Mouse (Mus musculus): ENCODE results near the gene Cacna1c.

Cacna1c gene

DNA sequence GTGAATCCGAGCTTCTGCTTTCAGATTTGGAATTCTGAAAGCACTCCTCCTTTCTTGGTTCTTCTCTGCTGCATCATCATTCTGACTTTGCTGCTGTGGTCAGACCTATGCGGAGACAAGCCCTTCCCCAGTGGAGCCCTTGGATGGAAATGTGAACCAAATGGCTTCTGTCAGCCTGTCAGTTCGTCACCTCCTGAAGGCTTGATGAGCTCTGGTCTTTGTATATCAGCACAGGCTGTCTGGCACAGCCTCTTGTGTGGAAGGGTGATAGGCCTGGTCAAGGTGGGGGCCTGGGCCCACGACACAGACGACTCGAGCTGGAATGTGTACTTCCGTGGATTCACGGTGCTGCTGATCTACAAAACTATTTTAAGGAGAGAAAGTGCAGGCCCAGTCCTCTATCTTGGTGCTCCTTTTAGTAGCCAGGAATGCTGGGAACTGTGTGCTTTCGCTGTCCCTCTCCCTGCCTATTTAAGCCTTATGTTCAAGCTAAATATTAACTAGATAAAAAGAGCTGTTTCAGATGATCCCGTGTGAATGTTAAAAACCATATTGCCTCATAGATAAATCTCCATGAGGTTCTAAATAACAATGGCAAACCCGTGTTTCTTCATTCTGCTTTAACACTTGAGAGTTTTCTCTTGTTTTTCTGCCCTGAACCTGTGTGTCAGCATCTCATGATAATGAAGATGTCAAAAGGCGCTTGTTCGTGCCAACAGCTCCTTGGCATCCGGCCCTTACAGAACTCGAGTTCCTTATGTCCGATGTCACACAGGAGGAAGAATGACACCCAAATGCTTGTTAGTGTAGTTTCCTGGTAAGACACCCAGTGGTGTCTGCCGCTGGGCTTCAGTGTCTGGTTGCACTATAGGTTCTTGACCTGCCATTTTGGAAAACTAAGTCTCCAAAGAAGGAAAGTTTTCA, at the start of gene Cacna1c:
TSS of gene Cacna1c (minus strand) at position 37 of the 924 bp plus-strand sequence.
- no peak for DNase-seq (ENCODE audit: low spot score in 2 of 2)

GRCm38 (mm10) chr6:119240871-119241705, 44.9 kb upstream of the Cacna1c start:
- DNase-seq (ENCODE audit: low spot score in 2 of 2): no peak

DNA sequence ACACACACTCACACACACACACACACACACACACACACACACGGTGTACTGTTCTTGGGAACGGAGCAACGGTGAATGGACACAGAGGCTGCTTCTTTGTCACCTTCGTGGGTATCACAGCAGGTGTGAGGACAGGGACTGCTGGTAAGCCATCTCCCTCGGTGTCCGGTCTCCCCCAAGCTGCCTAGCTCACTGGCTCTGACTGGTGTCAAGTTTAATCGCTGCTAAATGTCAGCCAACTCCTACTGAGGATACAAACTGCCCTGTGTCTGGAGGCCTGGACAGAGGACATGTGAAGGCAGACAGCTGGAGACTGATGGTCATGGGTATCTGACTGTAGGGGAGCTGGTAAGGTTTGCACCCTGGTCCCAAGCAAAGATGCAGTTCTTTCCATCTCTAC, 44.0 kb upstream of the Cacna1c start:
- DNase-seq (ENCODE audit: low spot score in 2 of 2): no peak

DNA sequence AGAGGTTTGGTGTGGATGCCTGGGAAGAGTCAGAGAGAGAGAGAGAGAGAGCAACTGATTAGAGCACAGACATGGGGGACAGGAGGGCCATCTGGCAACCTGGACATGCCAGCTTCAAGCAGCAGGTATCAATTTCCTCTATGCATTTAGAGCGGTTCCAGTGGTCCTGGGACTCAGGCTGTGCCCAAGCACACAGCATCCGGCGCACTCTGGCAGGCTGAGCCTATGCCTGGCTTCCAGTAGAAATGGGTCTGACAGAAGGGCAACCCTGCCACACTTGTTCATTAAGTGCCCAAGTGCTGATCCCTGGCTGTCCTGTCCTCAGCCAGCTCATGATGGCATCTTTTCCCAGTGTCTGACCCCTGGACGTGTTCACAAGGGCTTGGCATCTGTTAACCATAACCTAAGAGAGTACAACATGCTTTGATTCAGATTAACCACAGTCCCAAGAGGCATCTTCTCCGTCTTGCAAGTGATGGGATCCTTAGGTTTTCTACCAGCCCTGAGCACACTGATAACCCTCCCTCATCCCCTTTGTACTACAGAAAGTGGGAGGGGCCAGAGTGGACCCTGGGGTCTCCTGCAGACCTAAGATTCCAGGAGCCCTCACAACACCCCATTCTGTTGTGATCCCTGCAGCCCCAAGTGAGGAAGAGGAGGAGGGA, 43.3 kb upstream of the Cacna1c start:
- DNase-seq (ENCODE audit: low spot score in 2 of 2): no peak

- no peak for DNase-seq (ENCODE audit: low spot score in 2 of 2)
Measured at GRCm38 (mm10) chr6:119237427-119237989, 41.3 kb upstream of the Cacna1c start.

DNA sequence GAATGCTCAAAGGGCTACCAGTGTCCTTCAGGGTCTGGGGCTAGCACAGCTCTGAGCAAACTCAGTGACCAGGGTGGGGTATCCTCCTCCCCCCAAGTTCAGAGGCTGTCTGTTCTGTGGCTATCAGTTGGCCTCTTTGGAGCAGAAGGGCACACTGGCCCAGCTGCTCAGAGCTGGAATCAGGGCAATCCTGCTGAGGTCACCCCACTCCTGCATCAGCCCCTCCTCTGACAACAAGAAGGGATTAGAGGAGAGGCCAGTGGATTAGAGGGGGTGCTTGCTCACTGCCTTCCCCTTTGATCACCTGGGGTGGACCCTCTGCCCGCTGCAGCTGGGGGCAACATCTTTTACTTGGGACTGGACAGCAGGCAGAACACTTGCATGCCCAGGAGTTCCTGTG, 40.0 kb upstream of the Cacna1c start, which contains the start of gene Cacna2d4:
TSS of gene Cacna2d4 (plus strand) at position 286 of the 400 bp plus-strand sequence.
- DNase-seq (ENCODE audit: low spot score in 2 of 2): no peak

DNA sequence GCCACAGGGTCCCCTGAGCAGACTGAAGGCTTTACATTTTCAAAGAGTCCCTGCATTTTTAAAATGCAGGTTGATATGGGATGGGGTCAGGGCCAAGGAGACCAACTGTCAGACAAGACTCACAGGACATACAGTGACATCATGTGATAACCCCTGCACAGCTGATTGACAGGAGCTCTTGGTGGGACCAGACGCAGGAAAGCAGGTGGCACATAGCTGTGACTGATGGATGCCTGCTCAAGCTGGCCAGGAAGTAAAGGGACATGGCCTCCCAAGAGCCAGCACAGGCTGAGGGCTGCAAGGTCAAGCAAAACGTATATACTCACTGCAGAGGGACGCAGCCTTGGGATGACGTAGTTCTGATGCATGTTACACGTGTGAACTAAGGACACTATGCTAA, 39.2 kb upstream of the Cacna1c start:
- DNase-seq (ENCODE audit: low spot score in 2 of 2): no peak

DNA sequence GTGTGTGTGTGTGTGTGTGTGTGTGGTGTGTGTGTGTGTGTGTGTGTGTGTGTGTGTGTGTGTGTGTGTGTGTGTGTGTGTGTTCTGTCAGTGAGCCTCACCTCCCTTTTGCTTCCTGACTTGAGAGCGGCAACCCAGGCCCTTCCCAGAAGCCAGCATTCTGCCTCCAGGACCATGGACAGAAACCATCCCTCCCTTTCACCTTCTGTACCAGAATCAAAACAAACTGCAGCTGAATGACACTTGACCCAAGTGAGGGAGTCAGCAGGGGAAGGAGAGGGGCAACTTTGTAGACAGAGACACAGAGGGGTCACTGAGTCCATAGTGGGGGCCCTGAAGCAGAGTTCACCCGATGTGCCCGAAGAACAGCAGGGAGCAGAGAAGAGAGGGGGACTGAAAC, 36.8 kb upstream of the Cacna1c start:
- DNase-seq (ENCODE audit: low spot score in 2 of 2): no peak

- DNase-seq (ENCODE audit: low spot score in 2 of 2): no peak
Measured at GRCm38 (mm10) chr6:119228861-119229603, 32.8 kb upstream of the Cacna1c start.

GRCm38 (mm10) chr6:119227001-119227400, 30.8 kb upstream of the Cacna1c start:
- DNase-seq (ENCODE audit: low spot score in 2 of 2): no peak

DNA sequence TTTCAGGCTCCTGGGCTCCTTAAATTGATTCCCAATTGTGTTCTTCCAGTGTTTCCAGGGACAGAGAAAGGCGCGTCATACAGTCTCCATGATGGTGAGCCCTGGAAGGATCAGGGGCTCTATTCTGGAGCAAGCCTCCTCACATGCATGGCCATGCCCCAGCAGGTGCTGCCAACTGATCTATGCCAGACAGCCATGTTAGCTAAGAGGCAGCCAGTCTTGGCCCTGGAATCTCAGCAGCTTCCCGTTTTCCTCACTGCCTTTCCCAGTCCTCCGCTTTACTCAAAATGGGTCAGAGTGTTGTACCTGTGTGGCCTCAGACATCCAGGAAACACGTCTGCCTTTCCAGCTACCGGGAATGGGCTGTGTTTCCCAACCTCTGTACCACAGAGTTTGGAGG, 29.5 kb upstream of the Cacna1c start:
- no peak for DNase-seq (ENCODE audit: low spot score in 2 of 2)

- no peak for DNase-seq (ENCODE audit: low spot score in 2 of 2)
Measured at GRCm38 (mm10) chr6:119225226-119225625, 29.0 kb upstream of the Cacna1c start.

GRCm38 (mm10) chr6:119224451-119225195, 28.4 kb upstream of the Cacna1c start:
- DNase-seq (ENCODE audit: low spot score in 2 of 2): no peak

- peak in 1 of 2 experiments; percentile 36 for DNase-seq (ENCODE audit: low spot score in 2 of 2)
Measured at GRCm38 (mm10) chr6:119220297-119220696, 24.1 kb upstream of the Cacna1c start.

- no peak for DNase-seq (ENCODE audit: low spot score in 2 of 2)
Measured at GRCm38 (mm10) chr6:119219237-119219870, 23.1 kb upstream of the Cacna1c start.

- no peak for DNase-seq (ENCODE audit: low spot score in 2 of 2)
Measured at GRCm38 (mm10) chr6:119218591-119218990, 22.4 kb upstream of the Cacna1c start.

DNA sequence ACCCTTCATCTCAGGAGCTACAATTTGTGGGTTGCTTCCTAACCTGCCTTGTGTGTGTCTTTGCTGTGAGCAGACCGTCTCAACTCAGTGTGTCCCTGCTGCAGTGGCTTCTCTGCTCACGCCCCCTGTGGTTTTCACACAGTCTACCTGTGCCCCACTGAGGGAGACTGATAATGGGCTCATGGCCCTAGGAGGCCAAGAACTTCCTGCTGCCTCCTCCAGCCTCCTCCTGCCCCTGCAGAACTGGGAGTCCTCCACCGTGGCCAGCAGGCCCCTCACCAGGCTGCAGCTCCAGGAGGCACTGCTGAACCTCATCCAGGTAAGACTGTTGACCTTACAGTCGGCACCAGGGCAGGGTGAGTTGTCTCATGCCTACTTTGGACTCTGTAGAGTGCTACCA, 21.4 kb upstream of the Cacna1c start:
- no peak for DNase-seq (ENCODE audit: low spot score in 2 of 2)

GRCm38 (mm10) chr6:119215040-119215613, 18.9 kb upstream of the Cacna1c start:
- DNase-seq (ENCODE audit: low spot score in 2 of 2): no peak

- no peak for DNase-seq (ENCODE audit: low spot score in 2 of 2)
Measured at GRCm38 (mm10) chr6:119214190-119214589, 18.0 kb upstream of the Cacna1c start.

Measured in urinary bladder, postnatal 36 days (tissue).